Mouse (Mus musculus): Measurements from ENCODE around the gene Iqsec2. TPM values are rescaled to one million over a fixed set of nuclear protein-coding genes. Genes with fewer than 3 reads are reported as not detected.

Gene Iqsec2
- polyA plus RNA-seq, 1 experiment, result 55.6 TPM

GRCm38 (mm10) chrX:152201737-152202421, 57.8 kb downstream of the Iqsec2 start:
- Histone ChIP-seq H3K4me3 (ENCODE audit: insufficient read depth, low read length) (no peak overlapping the region), H3K27ac (ENCODE audit: insufficient read depth, low read length) (no peak overlapping the region; the same call in 1 of the 2 replicates), H3K4me1 (ENCODE audit: control insufficient read depth, insufficient read depth, low read length) (peaks cover 10% of the 10 kb centered on the region)
- TF ChIP-seq CTCF (IDR thresholded peaks at IDR 0.05; ENCODE audit: extremely low read depth, insufficient read depth, low read length), result no peak
- no peak for TF ChIP-seq POLR2A (IDR thresholded peaks at IDR 0.05; ENCODE audit: extremely low read depth, insufficient read depth, low read length)

- Histone ChIP-seq H3K4me1 (ENCODE audit: control insufficient read depth, insufficient read depth, low read length) (peaks cover 6% of the 10 kb centered on the region), H3K4me3 (ENCODE audit: insufficient read depth, low read length) (no peak overlapping the region), H3K27ac (ENCODE audit: insufficient read depth, low read length) (no peak overlapping the region)
- no peak for TF ChIP-seq CTCF (IDR thresholded peaks at IDR 0.05; ENCODE audit: extremely low read depth, insufficient read depth, low read length)
- TF ChIP-seq POLR2A (IDR thresholded peaks at IDR 0.05; ENCODE audit: extremely low read depth, insufficient read depth, low read length), result no peak
Observed at GRCm38 (mm10) chrX:152202422-152203103, 58.5 kb downstream of the Iqsec2 start.

GRCm38 (mm10) chrX:152203247-152203646, 59.2 kb downstream of the Iqsec2 start:
- peaks cover 2% of the 10 kb centered on the region for H3K4me1 ChIP-seq (ENCODE audit: control insufficient read depth, insufficient read depth, low read length)
- TF ChIP-seq CTCF (IDR thresholded peaks at IDR 0.05; ENCODE audit: extremely low read depth, insufficient read depth, low read length) (no peak), POLR2A (IDR thresholded peaks at IDR 0.05; ENCODE audit: extremely low read depth, insufficient read depth, low read length) (no peak)
- no peak overlapping the region for H3K4me3 ChIP-seq (ENCODE audit: insufficient read depth, low read length)
- no peak overlapping the region for H3K27ac ChIP-seq (ENCODE audit: insufficient read depth, low read length)

GRCm38 (mm10) chrX:152205486-152205885, 61.4 kb downstream of the Iqsec2 start:
- TF ChIP-seq POLR2A (IDR thresholded peaks at IDR 0.05; ENCODE audit: extremely low read depth, insufficient read depth, low read length), result no peak
- no peak for TF ChIP-seq CTCF (IDR thresholded peaks at IDR 0.05; ENCODE audit: extremely low read depth, insufficient read depth, low read length)
- Histone ChIP-seq H3K27ac (ENCODE audit: insufficient read depth, low read length) (no peak overlapping the region), H3K4me1 (ENCODE audit: control insufficient read depth, insufficient read depth, low read length) (no peaks in the 10 kb centered on the region; the same call in none of the 2 replicates), H3K4me3 (ENCODE audit: insufficient read depth, low read length) (no peak overlapping the region)

GRCm38 (mm10) chrX:152214703-152215102, 70.6 kb downstream of the Iqsec2 start:
- Histone ChIP-seq H3K4me3 (ENCODE audit: insufficient read depth, low read length) (no peak overlapping the region), H3K4me1 (ENCODE audit: control insufficient read depth, insufficient read depth, low read length) (no peaks in the 10 kb centered on the region; the same call in 1 of the 2 replicates), H3K27ac (ENCODE audit: insufficient read depth, low read length) (no peak overlapping the region)
- no peak for TF ChIP-seq CTCF (IDR thresholded peaks at IDR 0.05; ENCODE audit: extremely low read depth, insufficient read depth, low read length)

- TF ChIP-seq CTCF (IDR thresholded peaks at IDR 0.05; ENCODE audit: extremely low read depth, insufficient read depth, low read length) (no peak), POLR2A (IDR thresholded peaks at IDR 0.05; ENCODE audit: extremely low read depth, insufficient read depth, low read length) (no peak)
- no peak overlapping the region for H3K27ac ChIP-seq (ENCODE audit: insufficient read depth, low read length)
- no peak overlapping the region for H3K4me3 ChIP-seq (ENCODE audit: insufficient read depth, low read length)
- no peaks in the 10 kb centered on the region for H3K4me1 ChIP-seq (ENCODE audit: control insufficient read depth, insufficient read depth, low read length)
Observed at GRCm38 (mm10) chrX:152218529-152218928, 74.5 kb downstream of the Iqsec2 start.

GRCm38 (mm10) chrX:152221721-152222120, 77.7 kb downstream of the Iqsec2 start:
- no peak overlapping the region for H3K27ac ChIP-seq (ENCODE audit: insufficient read depth, low read length)

GRCm38 (mm10) chrX:152222226-152222625, 78.2 kb downstream of the Iqsec2 start:
- no peak for TF ChIP-seq CTCF (IDR thresholded peaks at IDR 0.05; ENCODE audit: extremely low read depth, insufficient read depth, low read length)
- no peak for TF ChIP-seq POLR2A (IDR thresholded peaks at IDR 0.05; ENCODE audit: extremely low read depth, insufficient read depth, low read length)
- Histone ChIP-seq H3K27ac (ENCODE audit: insufficient read depth, low read length) (no peak overlapping the region), H3K4me3 (ENCODE audit: insufficient read depth, low read length) (no peak overlapping the region), H3K4me1 (ENCODE audit: control insufficient read depth, insufficient read depth, low read length) (no peaks in the 10 kb centered on the region)

More at GRCm38 (mm10) chrX:152221721-152222120, 77.7 kb downstream of the Iqsec2 start:
- TF ChIP-seq CTCF (IDR thresholded peaks at IDR 0.05; ENCODE audit: extremely low read depth, insufficient read depth, low read length) (no peak), POLR2A (IDR thresholded peaks at IDR 0.05; ENCODE audit: extremely low read depth, insufficient read depth, low read length) (no peak)
- Histone ChIP-seq H3K4me3 (ENCODE audit: insufficient read depth, low read length) (no peak overlapping the region), H3K4me1 (ENCODE audit: control insufficient read depth, insufficient read depth, low read length) (no peaks in the 10 kb centered on the region)

- no peak overlapping the region for H3K4me3 ChIP-seq (ENCODE audit: insufficient read depth, low read length)
- no peaks in the 10 kb centered on the region for H3K4me1 ChIP-seq (ENCODE audit: control insufficient read depth, insufficient read depth, low read length)
- TF ChIP-seq CTCF (IDR thresholded peaks at IDR 0.05; ENCODE audit: extremely low read depth, insufficient read depth, low read length) (no peak), POLR2A (IDR thresholded peaks at IDR 0.05; ENCODE audit: extremely low read depth, insufficient read depth, low read length) (no peak)
- H3K27ac ChIP-seq (ENCODE audit: insufficient read depth, low read length), result no peak overlapping the region
Observed at GRCm38 (mm10) chrX:152223313-152223712, 79.2 kb downstream of the Iqsec2 start.

- no peaks in the 10 kb centered on the region for H3K4me1 ChIP-seq (ENCODE audit: control insufficient read depth, insufficient read depth, low read length)
- H3K4me3 ChIP-seq (ENCODE audit: insufficient read depth, low read length), result no peak overlapping the region
- no peak overlapping the region for H3K27ac ChIP-seq (ENCODE audit: insufficient read depth, low read length)
- TF ChIP-seq POLR2A (IDR thresholded peaks at IDR 0.05; ENCODE audit: extremely low read depth, insufficient read depth, low read length), result no peak
- no peak for TF ChIP-seq CTCF (IDR thresholded peaks at IDR 0.05; ENCODE audit: extremely low read depth, insufficient read depth, low read length)
Observed at GRCm38 (mm10) chrX:152224280-152224679, 80.2 kb downstream of the Iqsec2 start.
